Mouse (Mus musculus): ENCODE results near the gene D8Ertd738e.
"Not testable (repeated sequence)": the region's sequence is repeated elsewhere in the genome, so short reads cannot be mapped to it uniquely, and the experiment has no call there.

D8Ertd738e gene

GRCm38 (mm10) chr8:84249257-84250170 lies at the start of gene D8Ertd738e:
Gene D8Ertd738e (minus strand): TSS chr8:84249719.
- DNase-seq (ENCODE audit: low spot score) = peak; percentile 89

- DNase-seq (ENCODE audit: low spot score) = no peak
Measured at GRCm38 (mm10) chr8:84297029-84297785, 47.7 kb upstream of the D8Ertd738e start.

- no peak for DNase-seq (ENCODE audit: low spot score)
Measured at GRCm38 (mm10) chr8:84291688-84292087, 42.2 kb upstream of the D8Ertd738e start.

- DNase-seq (ENCODE audit: low spot score) = no peak
Measured at GRCm38 (mm10) chr8:84291086-84291485, 41.6 kb upstream of the D8Ertd738e start.

- DNase-seq (ENCODE audit: low spot score) = no peak
Measured at GRCm38 (mm10) chr8:84288892-84289291, 39.4 kb upstream of the D8Ertd738e start.

- DNase-seq (ENCODE audit: low spot score) = not testable (repeated sequence)
Measured at GRCm38 (mm10) chr8:84285665-84286064, 36.1 kb upstream of the D8Ertd738e start.

GRCm38 (mm10) chr8:84284608-84285063 lies 35.1 kb upstream of the D8Ertd738e start:
- DNase-seq (ENCODE audit: low spot score) = no peak

GRCm38 (mm10) chr8:84280777-84281176 lies 31.3 kb upstream of the D8Ertd738e start:
- no peak for DNase-seq (ENCODE audit: low spot score)

- DNase-seq (ENCODE audit: low spot score) = no peak
Measured at GRCm38 (mm10) chr8:84276447-84276846, 26.9 kb upstream of the D8Ertd738e start.

- no peak for DNase-seq (ENCODE audit: low spot score)
Measured at GRCm38 (mm10) chr8:84273968-84274367, 24.4 kb upstream of the D8Ertd738e start.

GRCm38 (mm10) chr8:84272302-84272701 lies 22.8 kb upstream of the D8Ertd738e start:
- DNase-seq (ENCODE audit: low spot score) = no peak

GRCm38 (mm10) chr8:84269950-84270773 lies 20.6 kb upstream of the D8Ertd738e start, which contains the start of gene Ccdc130:
Gene Ccdc130 (minus strand): TSS chr8:84270380.
- peak; percentile 100 for DNase-seq (ENCODE audit: low spot score)

GRCm38 (mm10) chr8:84261098-84261497 lies 11.6 kb upstream of the D8Ertd738e start:
- DNase-seq (ENCODE audit: low spot score) = no peak

- DNase-seq (ENCODE audit: low spot score) = peak; percentile 78
Measured at GRCm38 (mm10) chr8:84256822-84257610, 7.5 kb upstream of the D8Ertd738e start, which contains the start of gene Mri1. Gene Mri1 (minus strand): TSS chr8:84257326.

GRCm38 (mm10) chr8:84256458-84256821 lies 6.9 kb upstream of the D8Ertd738e start:
- DNase-seq (ENCODE audit: low spot score) = no peak

GRCm38 (mm10) chr8:84255858-84256257 lies 6.3 kb upstream of the D8Ertd738e start:
- no peak for DNase-seq (ENCODE audit: low spot score)

- DNase-seq (ENCODE audit: low spot score) = no peak
Measured at GRCm38 (mm10) chr8:84241821-84242220, 7.7 kb downstream of the D8Ertd738e start.

GRCm38 (mm10) chr8:84241167-84241566 lies 8.4 kb downstream of the D8Ertd738e start:
- DNase-seq (ENCODE audit: low spot score) = no peak

- DNase-seq (ENCODE audit: low spot score) = no peak
Measured at GRCm38 (mm10) chr8:84237542-84238229, 11.8 kb downstream of the D8Ertd738e start.

GRCm38 (mm10) chr8:84236998-84237473 lies 12.5 kb downstream of the D8Ertd738e start, which contains the start of gene Zswim4:
Gene Zswim4 (minus strand): TSS chr8:84237055.
- DNase-seq (ENCODE audit: low spot score) = peak; percentile 99
